Mouse (Mus musculus) limb, embryonic 14.5 days (tissue): Measurements from ENCODE around the gene Lgr4. TPM values are rescaled to one million over a fixed set of nuclear protein-coding genes. Genes with fewer than 3 reads are reported as not detected.
"Not testable (repeated sequence)": the region's sequence is repeated elsewhere in the genome, so short reads cannot be mapped to it uniquely, and the experiment has no call there.

ENCODE experiments used
- ATAC-seq: fragments of 200-750 bp; cut with Nextera tagmentation; 2 replicates; pipeline ENCODE4 v1.8.0; 2017; ENCODE audit warnings: low read depth, moderate number of reproducible peaks, moderate TSS enrichment; ENCODE audit not compliant: low FRiP score
- DNase-seq: peaks from one replicate; pipeline ENCODE4 v3.0.0-alpha.2; 2015; ENCODE audit warnings: low spot score
- H3K27ac ChIP-seq: fragments of 300-500 bp; sonication (generic); replicated peaks from 2 replicates; pipeline ENCODE4 v1.5.1; 2014; ENCODE audit warnings: low read depth, mild to moderate bottlenecking, low read length, moderate library complexity, mixed read lengths
- H3K27me3 ChIP-seq: fragments of 300-500 bp; sonication (generic); 2 replicates; pipeline ENCODE4 v1.6.1; 2014; ENCODE audit warnings: low read length, mixed read lengths; ENCODE audit not compliant: control insufficient read depth, insufficient read depth
- H3K36me3 ChIP-seq: fragments of 300-500 bp; sonication (generic); 2 replicates; pipeline ENCODE4 v1.6.1; 2014; ENCODE audit warnings: mild to moderate bottlenecking, low read length, moderate library complexity, mixed read lengths; ENCODE audit not compliant: control insufficient read depth, insufficient read depth
- H3K4me1 ChIP-seq: fragments of 300-500 bp; sonication (generic); 2 replicates; pipeline ENCODE4 v1.6.1; 2014; ENCODE audit warnings: antibody characterized with exemption, low read length, mixed read lengths; ENCODE audit not compliant: control insufficient read depth, insufficient read depth
- H3K4me2 ChIP-seq: fragments of 300-500 bp; sonication (generic); replicated peaks from 2 replicates; pipeline ENCODE4 v1.6.1; 2014; ENCODE audit warnings: low read depth, mild to moderate bottlenecking, low read length, moderate library complexity; ENCODE audit not compliant: severe bottlenecking
- H3K4me3 ChIP-seq: fragments of 300-500 bp; sonication (generic); replicated peaks from 2 replicates; pipeline ENCODE4 v1.5.1; 2014; ENCODE audit warnings: low read length
- H3K9ac ChIP-seq: fragments of 300-500 bp; sonication (generic); 2 replicates; pipeline ENCODE4 v1.6.1; 2014; ENCODE audit warnings: mild to moderate bottlenecking, low read depth, low read length, moderate library complexity; ENCODE audit not compliant: severe bottlenecking
- H3K9me3 ChIP-seq: fragments of 300-500 bp; sonication (generic); 2 replicates; pipeline ENCODE4 v1.6.1; 2016; ENCODE audit warnings: low read length; ENCODE audit not compliant: control insufficient read depth
- POLR2A ChIP-seq: fragments of 200-500 bp; IDR thresholded peaks from 2 replicates; pipeline ENCODE4 v1.8.0; 2012; ENCODE audit warnings: inconsistent platforms, mild to moderate bottlenecking, moderate library complexity, borderline replicate concordance; ENCODE audit not compliant: insufficient read depth, insufficient read length; ENCODE audit errors: extremely low read depth
- WGBS: fragments of 180-500 bp; shearing (Covaris S2); extraction: QIAGEN DNeasy Blood & Tissue Kit; methylation state at CpG from one replicate; pipeline ENCODE4 v1.1.7; 2014; 5-methylcytosine and 5-hydroxymethylcytosine counted together
- polyA plus RNA-seq, 2 experiments: library from polyadenylated mRNA; depleted of rRNA in 1 of 2; stranded (reverse) in 1 of 2; unstranded in 1 of 2; fragments of >200 nt; fragmentation: Nextera tagmentation in 1 of 2; extraction: Ambion mirVana in 1 of 2; gene quantifications; 2 replicates each; pipeline versions ENCODE4 v1.2.1 to v1.2.3; 2012 to 2014

The Lgr4 gene
- 32.3 and 41.2 TPM in 2 replicates for polyA plus RNA-seq (2012; rRNA removed)
- polyA plus RNA-seq (2014; fragmentation: Nextera tagmentation; extraction: Ambion mirVana): 27.8 and 31.9 TPM in 2 replicates

DNA sequence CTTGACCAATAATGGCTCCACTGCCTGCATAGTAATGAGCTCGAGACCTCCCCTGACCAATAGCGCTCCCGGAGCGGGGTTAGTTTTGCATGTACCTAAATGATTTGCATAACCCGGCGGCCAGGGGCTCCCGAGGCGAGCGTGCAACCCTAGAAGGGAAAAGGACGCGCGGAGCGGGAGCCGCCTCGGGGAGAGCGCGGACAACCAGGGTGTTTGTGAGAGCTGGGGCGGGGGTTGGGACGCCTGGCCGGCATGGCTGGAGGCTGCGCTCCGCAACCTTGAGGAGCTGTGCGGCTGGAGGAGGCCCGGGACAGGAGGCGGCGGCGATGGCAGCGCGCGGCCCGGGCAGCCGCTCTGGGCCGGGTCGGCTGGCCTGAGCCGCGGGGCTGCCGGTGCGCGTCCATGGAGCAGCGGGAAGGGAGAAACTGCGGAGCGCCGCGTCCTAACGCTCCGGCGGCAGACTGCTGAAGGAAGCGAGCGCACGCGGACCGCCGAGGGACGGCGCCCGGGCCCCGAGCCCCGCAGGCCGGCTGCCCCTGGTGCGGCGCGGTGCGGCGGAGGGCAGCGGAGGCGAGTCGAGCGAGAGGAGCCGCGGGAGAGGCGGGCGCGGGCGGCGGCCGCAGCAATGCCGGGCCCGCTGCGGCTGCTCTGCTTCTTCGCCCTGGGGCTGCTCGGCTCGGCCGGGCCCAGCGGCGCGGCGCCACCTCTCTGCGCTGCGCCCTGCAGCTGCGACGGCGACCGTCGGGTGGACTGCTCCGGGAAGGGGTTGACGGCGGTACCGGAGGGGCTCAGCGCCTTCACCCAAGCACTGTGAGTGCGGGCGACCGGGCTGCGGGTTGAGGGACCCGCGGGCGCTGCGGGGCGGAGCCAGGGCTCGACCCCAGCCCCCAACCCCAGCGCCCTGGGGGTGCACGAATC is at the start of gene Lgr4:
Gene Lgr4, plus strand, starts transcription at position 152 of the 918 bp plus-strand sequence.
- WGBS: under 1% methylated on average over 58 of the region's 111 CpGs
- Histone ChIP-seq H3K9ac (peak within 1 kb of the TSS; percentile 94), H3K9me3 (no peaks in the 10 kb centered on the region), H3K36me3 (no peaks in the 10 kb centered on the region), H3K4me3 (peak within 1 kb of the TSS; percentile 90), H3K27me3 (no peaks in the 10 kb centered on the region), H3K27ac (peak within 1 kb of the TSS; percentile 96), H3K4me2 (peak within 1 kb of the TSS; percentile 82), H3K4me1 (peaks cover 32% of the 10 kb centered on the region)
- DNase-seq: peak; percentile 96
- peak; percentile 98 for ATAC-seq
- TF ChIP-seq POLR2A: peak; percentile 86; the same call in 1 of the 2 replicates

DNA sequence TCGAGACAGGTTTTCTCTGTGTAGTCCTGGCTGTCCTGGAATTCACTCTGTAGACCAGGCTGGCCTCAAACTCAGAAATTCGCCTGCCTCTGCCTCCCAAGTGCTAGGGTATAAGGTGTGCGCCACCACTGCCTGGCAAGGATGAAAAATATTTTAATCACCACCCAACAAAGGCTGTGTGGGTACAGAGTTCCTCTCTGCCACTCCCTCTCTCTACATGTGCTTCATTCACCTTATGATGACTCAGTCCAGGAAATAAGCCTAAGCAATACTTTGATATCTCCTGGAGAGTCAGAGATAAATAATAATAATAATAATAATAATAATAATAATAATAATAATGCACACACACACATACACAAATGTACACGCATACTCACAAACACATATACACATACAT is 38.0 kb upstream of the Lgr4 start:
- not testable (repeated sequence) for H3K27me3 ChIP-seq, H3K4me3 ChIP-seq, H3K36me3 ChIP-seq, H3K27ac ChIP-seq, ATAC-seq, H3K9me3 ChIP-seq, DNase-seq, H3K4me2 ChIP-seq, H3K4me1 ChIP-seq, H3K9ac ChIP-seq
- WGBS: 82% methylated on average over 4 of the region's 4 CpGs

DNA sequence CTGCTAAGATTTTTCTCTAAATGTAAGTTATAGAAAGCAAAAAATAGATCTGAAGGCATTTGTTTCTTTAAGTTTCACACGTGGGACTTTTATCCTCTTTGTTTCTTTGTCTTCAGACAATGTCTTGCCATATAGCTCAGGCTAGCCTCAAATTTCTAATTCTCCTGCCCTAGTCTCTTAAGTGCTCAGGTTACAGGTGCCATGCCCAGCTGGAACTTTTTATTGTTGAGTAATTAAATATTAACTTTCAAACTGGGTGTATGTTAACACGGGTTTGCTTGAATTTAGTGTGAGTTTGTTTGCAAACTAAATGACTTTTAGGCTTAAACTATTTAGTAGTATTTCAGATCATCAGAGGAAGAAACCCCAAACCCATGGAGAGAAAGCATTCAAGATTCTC is 36.3 kb upstream of the Lgr4 start:
- H3K9ac ChIP-seq: no peak overlapping the region
- 51% methylated on average over 2 of the region's 2 CpGs for WGBS
- ATAC-seq (no peak), DNase-seq (no peak)
- H3K36me3 ChIP-seq: no peaks in the 10 kb centered on the region
- H3K9me3 ChIP-seq: no peaks in the 10 kb centered on the region
- H3K27ac ChIP-seq: no peak overlapping the region
- no peak for TF ChIP-seq POLR2A
- no peaks in the 10 kb centered on the region for H3K27me3 ChIP-seq
- no peaks in the 10 kb centered on the region for H3K4me1 ChIP-seq
- H3K4me3 ChIP-seq: no peak overlapping the region
- no peak overlapping the region for H3K4me2 ChIP-seq

DNA sequence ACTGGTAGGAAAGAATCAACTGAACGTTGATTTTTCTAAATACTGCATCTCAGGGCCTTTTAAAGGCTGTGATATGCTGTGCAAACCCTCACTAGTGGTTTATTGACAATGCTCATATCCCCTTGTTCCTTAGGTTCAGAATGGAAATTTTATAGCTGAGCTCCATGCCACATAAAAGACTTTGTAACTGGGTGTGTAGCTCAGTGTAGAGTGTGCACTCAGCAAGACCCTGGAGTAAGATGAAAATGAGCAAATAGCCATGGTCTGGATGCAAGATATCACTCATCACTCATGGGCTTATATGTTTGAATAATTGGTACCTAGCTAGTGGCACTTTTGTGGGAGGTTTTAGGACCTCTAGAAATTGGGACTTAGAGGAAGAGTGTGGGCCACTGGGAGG is 35.8 kb upstream of the Lgr4 start:
- TF ChIP-seq POLR2A: no peak
- no peak for ATAC-seq
- no peak overlapping the region for H3K27ac ChIP-seq
- no peaks in the 10 kb centered on the region for H3K36me3 ChIP-seq
- H3K27me3 ChIP-seq: no peaks in the 10 kb centered on the region
- no peak overlapping the region for H3K4me2 ChIP-seq
- no peaks in the 10 kb centered on the region for H3K4me1 ChIP-seq
- no peak for DNase-seq
- no peak overlapping the region for H3K9ac ChIP-seq
- 55% methylated on average over 1 of the region's 1 CpGs for WGBS
- no peak overlapping the region for H3K4me3 ChIP-seq
- no peaks in the 10 kb centered on the region for H3K9me3 ChIP-seq

DNA sequence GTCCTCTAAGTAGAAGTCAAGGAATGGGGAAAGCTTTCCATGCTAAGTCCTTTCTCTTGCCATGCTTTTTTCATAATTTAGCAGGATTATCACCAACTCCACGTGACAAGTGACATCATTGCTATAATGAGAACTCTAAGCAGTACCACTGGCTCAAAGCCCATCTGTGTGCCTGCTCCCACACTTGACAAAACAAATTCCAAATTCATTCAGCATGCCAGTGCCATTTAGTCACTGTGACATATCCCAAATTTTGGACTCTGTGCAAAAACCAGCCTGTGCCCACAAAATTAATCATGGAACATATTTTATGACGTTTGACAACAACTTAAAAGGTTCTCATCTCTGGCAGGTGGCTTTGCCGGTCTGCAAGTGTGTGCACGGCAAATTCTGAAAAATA is 33.3 kb upstream of the Lgr4 start:
- no peaks in the 10 kb centered on the region for H3K9me3 ChIP-seq
- 65% methylated on average over 4 of the region's 4 CpGs for WGBS
- no peaks in the 10 kb centered on the region for H3K4me1 ChIP-seq
- TF ChIP-seq POLR2A: no peak
- H3K9ac ChIP-seq: no peak overlapping the region
- H3K27ac ChIP-seq: no peak overlapping the region
- no peak overlapping the region for H3K4me2 ChIP-seq
- no peaks in the 10 kb centered on the region for H3K36me3 ChIP-seq
- DNase-seq (peak; percentile 27), ATAC-seq (no peak)
- H3K4me3 ChIP-seq: no peak overlapping the region
- H3K27me3 ChIP-seq: no peaks in the 10 kb centered on the region
